Mouse (Mus musculus) C2C12 (cell line): ENCODE results near the gene Gm20388.

Experiments used
- CTCF ChIP-seq: IDR thresholded peaks from one replicate; pipeline ENCODE4 v1.5.1; 2011; ENCODE audit not compliant: control insufficient read depth, insufficient read depth, insufficient read length
- MYOD1 ChIP-seq: IDR thresholded peaks from one replicate; pipeline ENCODE4 v1.6.1; 2011; ENCODE audit warnings: low read depth; ENCODE audit not compliant: control insufficient read depth, insufficient read length
- MYOG ChIP-seq: IDR thresholded peaks from one replicate; pipeline ENCODE4 v1.6.1; 2011; ENCODE audit not compliant: control insufficient read depth, insufficient read length; ENCODE audit errors: extremely low read depth

- no peak for TF ChIP-seq CTCF
- TF ChIP-seq MYOD1: no peak
- TF ChIP-seq MYOG: no peak
These were observed 4039.6 kb downstream of the Gm20388 start for GRCm38 (mm10) chr8:123950077-123950802.
